ENCODE assay signal across 12 mouse cellular contexts in the genomic region with DNA sequence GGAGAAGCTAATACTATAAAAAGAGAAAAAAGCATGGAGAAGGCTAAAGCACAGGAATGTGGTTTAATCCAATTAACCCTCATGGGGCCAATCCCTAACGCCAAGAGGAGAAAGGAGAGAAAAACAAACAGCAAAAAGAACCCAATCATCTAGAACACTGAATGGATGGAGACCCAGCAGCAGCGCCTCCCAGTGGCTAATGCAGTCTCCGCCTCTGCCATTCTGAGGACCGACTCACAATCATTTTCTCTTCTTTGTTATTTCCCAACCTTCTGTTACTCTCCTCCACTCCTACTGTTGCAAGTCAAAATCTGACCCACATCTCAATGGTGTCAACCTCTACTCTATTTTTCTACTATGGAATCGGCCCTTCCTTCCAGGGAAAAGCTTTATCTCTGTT.
DNase-seq lines count a peak whose midpoint lies in the region; ATAC-seq and TF ChIP-seq lines count a peak whose summit lies in the region.
"Had no signal": no experiment of that assay in that cellular context is flagged by ENCODE, and none has a peak within 500 bp of the region (broad histone marks: within the 10 kb centered on the region; RNA-seq: fewer than 3 reads in every experiment).

No protein-coding gene starts in this region.

- H3K27ac ChIP-seq in heart, embryonic 15.5 days = peak overlapping the region; percentile 56
- no peak overlapping the region for H3K27ac ChIP-seq in lung, postnatal 0 days (ENCODE audit: low read length)
- H3K27ac ChIP-seq: forebrain, embryonic 12.5 days; hindbrain, embryonic 13.5 days; liver, embryonic 13.5 days had no signal

- peak; percentile 41 for DNase-seq in adrenal gland, postnatal 14 days
- no peak for DNase-seq in adrenal gland, postnatal 4 days (ENCODE audit: low spot score in 2 of 2)
- no peak for DNase-seq in heart, adult 18-20 months
- peak; percentile 11 for DNase-seq in lung, postnatal 0 days (ENCODE audit: low spot score)
- no peak for DNase-seq in lung, postnatal 36 days
- no peak for DNase-seq in brain, embryonic 14.5 days (ENCODE audit: low read depth)
- DNase-seq in spleen, adult 12 weeks (ENCODE audit: low spot score) = no peak
- DNase-seq: cerebellum, adult 11 months; liver, embryonic 13.5 days had no signal

- no peaks in the 10 kb centered on the region for H3K27me3 ChIP-seq in heart, embryonic 15.5 days
- no peaks in the 10 kb centered on the region for H3K27me3 ChIP-seq in lung, postnatal 0 days (replicated peaks; ENCODE audit: insufficient read depth, low read length)
- H3K27me3 ChIP-seq: forebrain, embryonic 12.5 days; hindbrain, embryonic 13.5 days; liver, embryonic 13.5 days had no signal

- H3K4me1 ChIP-seq in heart, embryonic 15.5 days (replicated peaks) = no peaks in the 10 kb centered on the region
- H3K4me1 ChIP-seq in lung, postnatal 0 days (ENCODE audit: insufficient read depth, low read depth, low read length) = no peaks in the 10 kb centered on the region
- H3K4me1 ChIP-seq: forebrain, embryonic 12.5 days; hindbrain, embryonic 13.5 days; liver, embryonic 13.5 days had no signal

- TF ChIP-seq EP300 in lung, postnatal 0 days (IDR thresholded peaks at IDR 0.05) = no peak

- peaks cover 10% of the 10 kb centered on the region; the same call in 1 of the 2 replicates for H3K36me3 ChIP-seq in heart, embryonic 15.5 days
- peaks cover 16% of the 10 kb centered on the region for H3K36me3 ChIP-seq in lung, postnatal 0 days (ENCODE audit: insufficient read depth, low read length)

- no peak overlapping the region for H3K4me3 ChIP-seq in heart, embryonic 15.5 days
- no peak overlapping the region for H3K4me3 ChIP-seq in lung, postnatal 0 days (ENCODE audit: low read depth, low read length)
- H3K4me3 ChIP-seq: forebrain, embryonic 12.5 days; hindbrain, embryonic 13.5 days; liver, embryonic 13.5 days had no signal

- TF ChIP-seq CTCF in lung, postnatal 0 days (IDR thresholded peaks at IDR 0.05) = peak; percentile 53
- TF ChIP-seq CTCF in brain, embryonic 14.5 days (IDR thresholded peaks at IDR 0.05; ENCODE audit: borderline replicate concordance, extremely low read depth, insufficient read depth, insufficient read length) = peak; percentile 47

- no peak for TF ChIP-seq POLR2A in brain, embryonic 14.5 days (IDR thresholded peaks at IDR 0.05; ENCODE audit: borderline replicate concordance, extremely low read depth, insufficient read depth, insufficient read length, poor library complexity, severe bottlenecking)

- no peaks in the 10 kb centered on the region for H3K9me3 ChIP-seq in heart, embryonic 15.5 days (replicated peaks)
- no peaks in the 10 kb centered on the region for H3K9me3 ChIP-seq in lung, postnatal 0 days (ENCODE audit: low read length)
- H3K9me3 ChIP-seq: forebrain, embryonic 12.5 days; hindbrain, embryonic 13.5 days; liver, embryonic 13.5 days had no signal

- H3K4me2 ChIP-seq in heart, embryonic 15.5 days = 0 out of 2 replicates have a peak overlapping the region, but pooled peaks have one; percentile 2
- H3K4me2 ChIP-seq in lung, postnatal 0 days (replicated peaks; ENCODE audit: low read depth, low read length) = no peak overlapping the region
- H3K4me2 ChIP-seq: forebrain, embryonic 12.5 days; hindbrain, embryonic 13.5 days; liver, embryonic 13.5 days had no signal

- no peak for ATAC-seq in heart, embryonic 15.5 days (replicated peaks; ENCODE audit: insufficient number of reproducible peaks, insufficient read depth, low FRiP score, low read depth)
- no peak for ATAC-seq in lung, postnatal 0 days

- WGBS in heart, embryonic 15.5 days = 54% methylated on average over 5 of the region's 5 CpGs
- 64% methylated on average over 5 of the region's 5 CpGs for WGBS in lung, postnatal 0 days

- H3K9ac ChIP-seq in heart, embryonic 15.5 days = no peak overlapping the region
- no peak overlapping the region for H3K9ac ChIP-seq in lung, postnatal 0 days (replicated peaks; ENCODE audit: low read depth)
- H3K9ac ChIP-seq: forebrain, embryonic 12.5 days; hindbrain, embryonic 13.5 days; liver, embryonic 13.5 days had no signal

Comparison
In these comparisons a context has a peak if more than half of its experiments do, and no peak if none do; other contexts are left out.
1. DNase-seq: peak in adrenal gland, postnatal 14 days (single experiment) and lung, postnatal 0 days (single experiment); none in adrenal gland, postnatal 4 days (0 of 2), heart, adult 18-20 months (0 of 2), lung, postnatal 36 days (single experiment), brain, embryonic 14.5 days (single experiment) and spleen, adult 12 weeks (single experiment).